Mouse (Mus musculus): ENCODE measurements around the gene Mylk2. TPM values are rescaled to one million over a fixed set of nuclear protein-coding genes. Genes with fewer than 3 reads are reported as not detected.
A peak's percentile ranks its signal among the peaks of the same experiment; 100 is the strongest.

The Mylk2 gene
- total RNA-seq, 4 experiments from 2014 or later, result not detected

DNA sequence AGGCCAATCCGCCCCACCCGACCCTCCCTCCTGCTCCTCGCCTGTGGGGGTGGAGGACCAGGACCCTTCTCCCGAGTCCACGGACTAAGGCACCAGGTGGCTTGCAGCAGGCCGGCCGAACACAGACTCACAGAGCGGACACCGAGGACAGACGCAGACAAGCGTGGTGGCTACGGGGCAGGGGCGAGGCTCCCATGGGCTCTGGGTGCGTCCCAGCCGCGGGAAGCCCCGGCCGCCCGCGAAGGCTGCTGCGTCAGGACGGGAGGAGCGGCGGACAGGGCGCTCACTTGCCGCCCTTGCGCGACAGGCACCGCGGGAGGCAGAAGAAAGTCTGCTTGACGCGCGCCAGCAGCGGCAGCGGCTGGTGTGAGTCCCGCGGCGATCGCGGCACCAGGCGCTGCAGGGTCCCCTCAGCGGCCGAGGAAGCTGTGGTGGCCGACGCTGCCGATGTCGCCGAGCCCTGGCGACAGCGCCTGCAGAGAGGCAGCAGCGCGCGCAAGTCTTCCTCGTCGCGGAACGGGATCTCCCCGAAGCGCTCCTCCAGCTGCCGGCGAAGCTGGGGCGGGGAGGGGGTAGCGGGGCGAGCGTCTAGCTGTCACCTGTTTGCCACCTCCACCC, 31.9 kb downstream of the Mylk2 start:
- DNase-seq (ENCODE audit: low spot score in 2 of 2), result no peak

DNA sequence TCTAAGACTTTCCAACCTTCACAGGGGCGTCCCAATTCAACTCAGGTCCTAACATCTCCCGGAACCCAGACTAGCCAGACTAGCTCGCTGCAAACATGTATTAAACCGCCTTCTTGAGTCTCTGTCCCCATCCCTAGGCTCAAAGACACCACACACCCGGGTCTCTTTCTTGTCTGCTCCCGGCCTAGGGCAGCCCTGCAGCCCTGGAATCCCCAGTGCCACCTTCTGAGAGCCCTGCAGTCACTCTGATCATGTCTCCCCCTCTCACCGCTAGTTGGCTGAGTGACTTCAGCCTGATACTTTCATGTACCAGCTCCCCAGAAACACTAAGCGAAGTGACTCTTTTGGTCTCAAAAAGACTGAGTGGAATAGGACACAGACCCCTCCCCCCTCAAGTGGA, 32.4 kb downstream of the Mylk2 start:
- no peak for DNase-seq (ENCODE audit: low spot score in 2 of 2)

DNA sequence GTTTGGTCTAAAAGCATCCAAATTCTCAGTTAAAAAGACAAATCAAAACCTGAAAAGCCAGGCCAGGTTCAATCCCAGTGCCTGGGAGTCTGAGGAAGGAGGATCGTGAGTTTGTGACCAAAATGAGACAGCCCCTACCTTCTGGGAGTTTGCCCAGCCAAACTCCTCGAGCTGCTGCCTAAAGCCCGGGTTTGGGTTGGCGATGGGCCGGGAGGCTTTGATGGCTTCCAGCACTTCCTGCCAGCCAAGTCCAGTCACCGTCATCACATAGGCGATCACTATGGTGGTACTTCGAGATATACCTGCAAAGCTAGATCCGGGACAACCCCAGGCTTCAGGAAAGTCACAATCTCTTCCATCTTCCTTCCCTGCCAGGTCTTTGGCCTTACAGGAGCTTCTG, 32.9 kb downstream of the Mylk2 start:
- no peak for DNase-seq (ENCODE audit: low spot score in 2 of 2)

DNA sequence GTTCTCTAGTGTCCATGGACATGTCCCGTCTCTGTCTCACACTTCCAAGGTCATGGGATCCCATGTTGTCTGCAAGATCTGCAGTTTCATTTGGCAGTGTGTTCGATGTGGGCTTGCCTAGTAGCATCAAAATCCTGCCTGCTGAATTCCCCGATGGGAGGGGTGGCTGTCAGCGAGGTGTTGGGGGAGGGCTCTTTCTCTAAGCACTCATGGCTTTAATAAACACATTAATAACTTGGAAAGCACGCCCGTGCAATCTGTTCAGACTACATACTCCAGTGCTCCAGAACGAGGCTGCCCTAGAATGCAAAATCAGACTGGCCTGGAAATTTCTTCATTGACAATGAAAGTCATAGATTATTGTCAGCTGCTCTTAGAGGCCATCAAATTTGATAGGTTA, 35.9 kb downstream of the Mylk2 start:
- peak; percentile 46 to 62 for DNase-seq (ENCODE audit: low spot score in 2 of 2)

DNA sequence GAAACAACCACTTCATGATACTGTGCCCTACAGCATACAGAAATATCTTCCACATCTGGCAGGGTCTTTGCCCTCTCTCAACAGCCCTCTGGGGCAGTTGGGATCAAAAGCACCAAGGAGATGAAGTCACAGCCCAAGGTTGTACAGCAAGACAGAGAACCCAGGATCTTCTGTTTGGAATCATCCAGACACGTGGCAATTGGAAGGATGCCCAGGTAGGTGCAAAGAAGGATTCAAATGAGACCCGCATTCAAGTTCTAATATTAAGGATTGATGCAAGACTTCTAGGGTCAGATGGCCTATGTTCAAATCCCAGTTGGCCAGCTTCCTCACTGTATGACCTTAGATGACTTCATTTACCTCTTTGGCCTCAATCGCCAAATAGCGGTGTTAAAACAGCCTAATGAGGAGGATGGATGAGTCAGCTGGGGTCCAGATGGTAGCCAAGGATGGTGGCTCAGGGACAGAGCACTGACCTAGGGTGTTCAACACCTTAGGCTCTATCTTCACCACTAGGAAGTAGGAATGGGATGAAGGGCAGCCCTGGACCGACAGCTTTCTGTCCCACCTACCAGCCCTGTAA, 37.4 kb downstream of the Mylk2 start:
- no peak for DNase-seq (ENCODE audit: low spot score in 2 of 2)

DNA sequence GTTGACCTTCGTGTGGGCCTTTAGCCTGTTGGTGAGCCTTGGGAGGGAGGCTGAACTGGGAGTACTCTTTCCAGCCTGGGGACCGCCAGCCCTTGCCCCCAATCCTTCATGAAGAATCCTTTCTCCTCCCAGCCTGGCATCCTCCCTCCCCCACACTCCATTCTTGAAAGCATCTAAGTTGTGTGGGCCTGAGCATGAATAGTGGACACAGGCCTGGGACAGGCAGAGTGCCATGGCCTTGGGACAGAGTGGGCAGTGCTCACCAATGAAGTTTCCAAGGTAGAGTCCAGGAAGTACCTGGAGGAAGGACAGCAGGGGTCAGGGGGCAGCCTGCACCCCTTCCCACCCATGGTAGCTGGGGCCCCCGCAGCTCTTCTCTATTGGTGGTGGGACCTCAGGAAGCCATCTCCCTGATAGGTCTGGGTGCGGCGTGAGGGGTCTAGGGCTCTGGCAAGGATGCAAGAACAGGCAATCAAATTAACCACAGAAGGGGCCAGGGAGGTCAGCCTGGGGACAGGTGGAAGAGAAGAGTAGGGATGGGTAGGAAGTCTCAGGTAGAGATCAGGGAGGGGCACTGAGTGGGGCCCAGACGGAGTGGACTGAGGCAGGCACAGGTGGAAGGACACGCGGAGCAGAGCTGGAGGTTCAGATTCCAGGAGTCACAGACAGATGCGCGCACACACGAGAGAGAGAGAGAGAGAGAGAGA, 39.4 kb downstream of the Mylk2 start:
- DNase-seq (ENCODE audit: low spot score in 2 of 2), result no peak

DNA sequence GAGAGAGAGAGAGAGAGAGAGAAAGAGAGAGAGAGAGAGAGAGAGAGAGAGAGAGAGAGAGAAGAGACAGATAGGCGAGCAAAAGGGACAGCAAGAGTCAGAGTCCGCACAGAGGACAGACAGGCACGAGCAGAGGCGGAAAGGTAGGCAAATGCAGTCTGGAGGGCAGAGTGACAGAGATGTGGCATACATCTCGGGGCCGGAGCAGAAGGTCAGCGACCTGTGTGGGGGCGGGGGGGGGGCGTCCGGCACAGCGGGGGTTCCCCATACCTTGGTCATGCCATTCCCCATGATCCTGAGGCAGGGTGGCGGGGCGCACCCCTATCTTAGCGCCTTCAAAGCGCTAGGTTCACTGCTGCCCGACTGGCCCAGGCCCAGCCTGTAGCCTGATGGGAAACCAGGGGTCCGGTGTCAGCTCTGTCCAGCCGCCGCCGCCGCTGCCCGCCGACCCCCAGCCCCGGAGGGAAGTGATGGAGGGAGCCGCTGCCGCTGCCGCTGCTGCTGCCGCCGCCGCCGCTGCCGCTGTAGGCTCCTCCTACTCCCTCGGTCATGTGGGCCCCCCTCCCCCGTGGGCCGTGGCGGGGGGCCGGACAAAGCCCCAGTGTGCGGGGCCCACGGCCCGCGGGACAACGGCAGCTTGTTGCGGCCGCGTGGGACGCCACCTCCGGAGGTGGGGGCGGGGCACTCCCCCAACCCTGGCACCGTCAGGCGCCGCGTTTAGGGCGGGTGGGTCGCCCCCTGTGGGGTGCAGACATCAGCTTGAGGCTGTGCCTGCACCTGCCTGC, 40.1 kb downstream of the Mylk2 start, which contains the start of gene Dusp15:
TSS of gene Dusp15 (minus strand) at position 634 of the 785 bp plus-strand sequence.
- peak; percentile 41 to 52 for DNase-seq (ENCODE audit: low spot score in 2 of 2)

DNA sequence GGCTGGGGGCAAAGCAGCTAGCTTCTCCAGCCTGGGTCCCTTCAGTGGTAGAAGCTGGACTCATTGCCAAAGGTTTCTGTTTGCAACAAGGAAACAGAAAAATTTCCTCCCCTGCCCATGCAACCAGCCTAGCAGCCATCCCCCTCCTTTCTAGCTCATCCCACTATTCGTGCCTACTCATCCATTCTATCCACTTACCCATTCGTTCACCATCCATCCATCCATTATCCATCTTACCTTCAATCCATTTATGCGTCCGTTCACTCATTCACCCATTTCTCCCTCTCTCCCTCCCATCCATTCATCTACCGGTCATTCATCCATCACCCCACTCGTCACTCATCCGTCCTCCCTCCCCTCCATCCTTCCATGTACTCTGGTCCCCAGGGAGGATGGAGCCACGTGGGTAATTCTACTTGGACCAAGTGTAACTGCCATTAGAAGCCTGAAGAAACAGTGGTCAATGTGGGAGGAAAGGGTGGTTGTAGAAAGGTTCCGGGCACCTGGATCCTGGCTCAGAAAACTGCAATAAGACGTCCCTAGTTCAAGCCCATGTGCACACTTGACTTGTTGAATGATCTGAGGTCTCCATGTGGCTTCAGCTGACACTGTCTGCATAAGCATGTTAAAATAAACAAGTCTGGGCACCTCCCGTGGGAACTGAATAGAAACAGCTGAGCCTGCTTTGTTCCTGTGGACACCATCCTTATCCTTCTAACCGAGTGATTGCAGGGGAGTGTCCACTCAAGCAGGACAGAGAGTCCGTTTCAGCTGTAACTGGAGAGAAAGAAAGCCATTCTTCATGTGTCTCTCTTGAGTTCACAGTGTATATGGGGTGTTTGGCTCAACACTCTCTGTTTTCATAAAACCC, 40.9 kb downstream of the Mylk2 start:
- DNase-seq (ENCODE audit: low spot score in 2 of 2), result no peak

DNA sequence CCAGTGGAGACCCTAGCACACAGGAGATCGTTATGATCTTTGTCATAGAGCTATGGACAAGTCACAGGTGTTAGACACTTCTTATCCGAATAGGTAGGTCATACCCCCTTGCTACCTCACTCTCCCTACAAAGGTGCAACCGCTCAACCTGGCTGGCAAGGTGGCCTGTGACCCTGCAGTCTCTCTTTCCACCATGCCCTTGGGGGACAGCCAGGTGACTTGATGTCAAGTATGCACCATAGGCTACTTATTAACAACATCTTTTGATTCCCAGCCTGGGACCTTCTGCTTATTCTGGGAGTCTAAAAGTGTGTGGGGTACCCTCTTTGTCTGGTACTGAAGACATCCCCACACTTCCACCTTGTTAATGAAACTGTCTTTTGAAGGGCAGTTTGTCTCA, 47.0 kb downstream of the Mylk2 start:
- DNase-seq (ENCODE audit: low spot score in 2 of 2), result no peak

DNA sequence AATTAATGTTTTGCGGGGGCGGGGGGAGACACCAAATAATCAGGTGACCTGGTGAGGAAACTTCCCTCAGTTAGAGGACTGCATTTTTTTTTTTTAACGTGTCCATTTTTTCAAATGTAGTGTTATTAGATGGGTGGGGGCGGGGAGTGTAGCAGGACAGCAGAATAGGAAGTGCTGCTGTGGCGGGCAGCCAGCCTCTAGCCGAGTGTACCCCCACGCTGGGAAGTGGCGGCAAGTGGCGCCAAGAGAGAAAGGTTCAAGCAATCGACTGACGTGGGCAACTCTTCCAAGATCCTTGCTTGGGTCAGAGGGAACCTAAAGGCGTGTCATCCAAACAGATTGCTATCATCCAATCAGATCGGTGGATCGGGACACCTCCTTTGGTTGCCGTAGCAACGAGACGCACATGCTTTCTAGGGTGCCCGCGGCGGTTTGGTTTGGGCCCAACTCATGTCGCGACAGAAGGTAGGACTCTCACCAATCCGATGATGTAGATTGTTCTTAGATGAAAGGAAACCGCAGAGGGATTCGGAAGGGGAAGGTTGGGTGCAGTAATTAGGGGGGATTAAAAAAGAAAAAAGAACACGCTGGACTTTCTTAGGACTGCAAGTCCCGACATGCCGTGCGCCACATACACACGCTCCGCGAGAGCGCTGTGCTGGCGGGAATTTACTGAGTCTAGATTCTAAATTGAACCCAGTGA, 51.1 kb downstream of the Mylk2 start, which contains the start of gene Ttll9:
TSS of gene Ttll9 (plus strand) at position 395 of the 703 bp plus-strand sequence.
- peak; percentile 83 to 84 for DNase-seq (ENCODE audit: low spot score in 2 of 2)

DNA sequence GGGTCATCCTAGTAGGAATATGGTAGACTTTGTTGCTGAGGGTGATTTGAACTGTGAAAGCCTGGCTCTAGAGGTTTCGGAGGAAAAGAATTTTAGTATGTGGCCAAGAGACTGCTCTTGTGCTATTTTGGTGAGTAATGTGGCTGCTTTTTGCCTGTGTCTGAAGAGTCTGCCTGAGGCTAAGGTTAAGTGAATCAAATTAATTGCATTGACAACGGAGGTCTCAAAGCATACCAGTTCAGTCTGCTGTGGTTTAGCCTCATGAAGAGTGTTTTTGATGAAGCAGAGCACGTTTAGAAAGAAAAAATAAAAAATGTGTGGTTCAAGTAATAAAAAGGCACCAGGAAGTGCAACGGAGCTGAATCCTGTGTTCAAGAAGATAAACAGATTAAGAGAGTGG, 54.4 kb downstream of the Mylk2 start:
- DNase-seq (ENCODE audit: low spot score in 2 of 2), result no peak

Small RNAs within 50 kb of the gene (microRNA-seq; reads per million reads assigned to microRNA genes)
- gene Mir5622, result 0 reads per million in 2 experiments

Other genes with a start within 250 kb of the Mylk2 start
- 10 to 100 TPM; 69.8 to 81.5 (median 78.5) TPM for gene H13, start 241.9 kb upstream of the Mylk2 start, total RNA-seq (2022)
- 10 to 100 TPM; 17.7 to 21.8 (median 19.0) TPM for gene Mcts2, start 224.3 kb upstream of the Mylk2 start, total RNA-seq (2022)
- 10 to 100 TPM; 18.1 to 24.9 (median 22.5) TPM for gene Id1, start 175.1 kb upstream of the Mylk2 start, total RNA-seq (2022)
- 1 to 10 TPM in 3 of 4 experiments, under 1 TPM in 1; 0.92 to 2.4 (median 2.2) TPM for gene Cox4i2, start 157.2 kb upstream of the Mylk2 start, total RNA-seq (2022)
- 100 to 1,000 TPM; 124 to 140 (median 132) TPM for gene Bcl2l1, start 79.6 kb upstream of the Mylk2 start, total RNA-seq (2022)
- 1 to 10 TPM; 1.2 to 2.3 (median 1.7) TPM for gene Tpx2, start 63.4 kb upstream of the Mylk2 start, total RNA-seq (2022)
- gene Foxs1, start 21.9 kb downstream of the Mylk2 start, total RNA-seq (2022), result under 1 TPM; 0.50 to 0.96 (median 0.78) TPM
- gene Dusp15, start 40.3 kb downstream of the Mylk2 start, total RNA-seq (2022), result 10 to 100 TPM; 11.5 to 15.4 (median 12.6) TPM
- gene Ttll9, start 51.1 kb downstream of the Mylk2 start, total RNA-seq (2022), result 1 to 10 TPM in 3 of 4 experiments, under 1 TPM in 1; 0.95 to 1.9 (median 1.5) TPM
- 10 to 100 TPM; 39.5 to 56.6 (median 50.7) TPM for gene Pdrg1, start 104.1 kb downstream of the Mylk2 start, total RNA-seq (2022)
- 1 to 10 TPM; 1.4 to 2.3 (median 2.0) TPM for gene Xkr7, start 120.5 kb downstream of the Mylk2 start, total RNA-seq (2022)
- 1 to 10 TPM; 4.9 to 6.4 (median 5.6) TPM for gene Ccm2l, start 154.6 kb downstream of the Mylk2 start, total RNA-seq (2022)
- 1 to 10 TPM; 1.6 to 5.9 (median 3.6) TPM for gene Hck, start 197.1 kb downstream of the Mylk2 start, total RNA-seq (2022)
- gene Tm9sf4, start 250.0 kb downstream of the Mylk2 start, total RNA-seq (2022), result 100 to 1,000 TPM in 3 of 4 experiments, 10 to 100 TPM in 1; 93.5 to 116 (median 103) TPM

Data from layer of hippocampus, adult 8-10 months (tissue).